Mouse (Mus musculus) heart, embryonic 16.5 days (tissue): ENCODE results near the gene Nfat5. TPM values are rescaled to one million over a fixed set of nuclear protein-coding genes. Genes with fewer than 3 reads are reported as not detected.

Experiments used
- ATAC-seq: fragments of 200-750 bp; cut with Nextera tagmentation; replicated peaks from 2 replicates; pipeline ENCODE4 v1.8.0; 2017; ENCODE audit warnings: moderate number of reproducible peaks; ENCODE audit not compliant: insufficient read depth, low FRiP score; ENCODE audit errors: extremely low read depth
- H3K27ac ChIP-seq: fragments of 300-500 bp; sonication (generic); 2 replicates; pipeline ENCODE4 v1.5.1; 2014; ENCODE audit warnings: mild to moderate bottlenecking, low read length, control low read depth, moderate library complexity
- H3K27me3 ChIP-seq: fragments of 300-500 bp; sonication (generic); 2 replicates; pipeline ENCODE4 v1.6.1; 2014; ENCODE audit warnings: low read length, mixed read lengths; ENCODE audit not compliant: control insufficient read depth, insufficient read depth
- H3K36me3 ChIP-seq: fragments of 300-500 bp; sonication (generic); 2 replicates; pipeline ENCODE4 v1.6.1; 2014; ENCODE audit not compliant: control insufficient read depth, insufficient read depth
- H3K4me1 ChIP-seq: fragments of 300-500 bp; sonication (generic); 2 replicates; pipeline ENCODE4 v1.6.1; 2014; ENCODE audit warnings: low read length, mixed read lengths; ENCODE audit not compliant: control insufficient read depth, insufficient read depth
- H3K4me2 ChIP-seq: fragments of 300-500 bp; sonication (generic); 2 replicates; pipeline ENCODE4 v1.6.1; 2014; ENCODE audit warnings: low read depth, mild to moderate bottlenecking, control low read depth, low read length
- H3K4me3 ChIP-seq: fragments of 300-500 bp; sonication (generic); 2 replicates; pipeline ENCODE4 v1.5.1; 2014; ENCODE audit warnings: mild to moderate bottlenecking, control low read depth, low read length
- H3K9ac ChIP-seq: fragments of 300-500 bp; sonication (generic); 2 replicates; pipeline ENCODE4 v1.6.1; 2014; ENCODE audit warnings: low read length, control low read depth
- H3K9me3 ChIP-seq: fragments of 300-500 bp; sonication (generic); replicated peaks from 2 replicates; pipeline ENCODE4 v1.6.1; 2016; ENCODE audit warnings: low read length; ENCODE audit not compliant: control insufficient read depth
- whole genome bisulfite sequencing: fragments of 180-500 bp; shearing (Covaris S2); extraction: QIAGEN DNeasy Blood & Tissue Kit; methylation state at CpG from one replicate; pipeline ENCODE4 v1.1.7; 2014; 5-methylcytosine and 5-hydroxymethylcytosine counted together
- polyA plus RNA-seq: library from polyadenylated mRNA; unstranded; fragments of >200 nt; fragmentation: Nextera tagmentation; extraction: Ambion mirVana; gene quantifications from 2 replicates; pipeline ENCODE4 v1.2.1, GENCODE M21; 2015

Gene Nfat5
- polyA plus RNA-seq, 1 experiment from 2014 or later = 10.7 TPM

DNA sequence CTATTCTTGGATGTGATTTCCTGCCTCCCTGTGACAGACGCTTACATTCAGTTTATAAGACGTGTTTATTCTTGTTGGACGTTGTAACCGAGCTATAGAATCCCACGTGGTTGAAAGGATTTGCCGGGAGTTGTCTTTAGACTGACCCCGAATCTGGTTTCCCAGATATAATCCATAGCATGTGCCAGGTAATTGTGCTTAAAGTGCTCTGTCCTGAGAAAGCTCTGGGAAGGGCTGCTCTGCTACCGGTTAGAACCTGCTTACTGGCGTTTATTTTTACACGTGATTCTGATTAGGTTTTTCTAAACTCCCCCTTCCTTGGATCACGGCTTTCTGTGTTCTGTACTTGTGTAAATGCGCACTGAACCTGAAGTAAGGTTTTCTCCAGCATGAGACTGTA lies 104.4 kb downstream of the Nfat5 start:
- no peaks in the 10 kb centered on the region for H3K27me3 ChIP-seq

DNA sequence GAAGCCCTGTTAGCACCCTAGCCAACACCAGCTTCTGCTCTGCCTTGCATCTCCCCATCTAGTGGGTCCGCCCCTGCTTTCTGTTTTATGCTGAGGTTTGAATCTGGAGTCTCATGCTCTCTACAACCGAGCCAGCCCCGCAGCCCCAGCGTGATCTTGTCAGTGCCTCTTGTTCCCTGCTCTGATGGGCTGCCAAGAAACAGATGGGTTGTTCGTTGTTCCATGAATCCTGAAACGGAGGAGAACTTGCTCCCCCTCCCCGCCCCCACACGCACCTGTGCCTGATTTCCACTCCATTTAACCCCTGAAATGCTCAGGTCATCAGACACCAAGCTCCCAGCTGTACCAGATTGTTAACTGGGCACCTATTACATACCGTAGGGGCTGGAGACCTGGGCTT lies 106.2 kb downstream of the Nfat5 start:
- Histone ChIP-seq H3K4me3 (no peak overlapping the region), H3K4me1 (peaks cover 10% of the 10 kb centered on the region), H3K4me2 (no peak overlapping the region), H3K9ac (no peak overlapping the region), H3K27me3 (no peaks in the 10 kb centered on the region), H3K36me3 (no peaks in the 10 kb centered on the region), H3K9me3 (no peaks in the 10 kb centered on the region), H3K27ac (no peak overlapping the region)
- ATAC-seq = no peak
- 37% methylated on average over 9 of the region's 9 CpGs for WGBS

More for the DNA sequence above, 104.4 kb downstream of the Nfat5 start:
- Histone ChIP-seq H3K4me2 (no peak overlapping the region), H3K9ac (no peak overlapping the region), H3K4me3 (no peak overlapping the region), H3K27ac (no peak overlapping the region), H3K4me1 (peaks cover 2% of the 10 kb centered on the region), H3K36me3 (no peaks in the 10 kb centered on the region), H3K9me3 (no peaks in the 10 kb centered on the region)
- WGBS = 54% methylated on average over 12 of the region's 12 CpGs
- ATAC-seq = 0 out of 2 replicates have a peak, but pooled peaks have one; percentile 23

- no peak overlapping the region for H3K4me2 ChIP-seq
- no peak overlapping the region for H3K9ac ChIP-seq
- H3K4me3 ChIP-seq = no peak overlapping the region
- H3K36me3 ChIP-seq = no peaks in the 10 kb centered on the region
- 78% methylated on average over 5 of the region's 5 CpGs for WGBS
- no peaks in the 10 kb centered on the region for H3K27me3 ChIP-seq
- ATAC-seq = no peak
- H3K4me1 ChIP-seq = peaks cover 10% of the 10 kb centered on the region
- no peak overlapping the region for H3K27ac ChIP-seq
- H3K9me3 ChIP-seq = no peaks in the 10 kb centered on the region
Observed at GRCm38 (mm10) chr8:107401866-107402265, 108.6 kb downstream of the Nfat5 start.

GRCm38 (mm10) chr8:107403038-107403781 lies 109.9 kb downstream of the Nfat5 start, which contains the start of gene Nqo1:
TSS of gene Nqo1 (minus strand) at chr8:107403206.
- Histone ChIP-seq H3K4me2 (peak within 1 kb of the TSS; percentile 77), H3K4me3 (peak within 1 kb of the TSS; percentile 55), H3K36me3 (no peaks in the 10 kb centered on the region), H3K9ac (peak within 1 kb of the TSS; percentile 58), H3K4me1 (peaks cover 10% of the 10 kb centered on the region), H3K27ac (peak within 1 kb of the TSS; percentile 43), H3K27me3 (no peaks in the 10 kb centered on the region), H3K9me3 (no peaks in the 10 kb centered on the region)
- peak; percentile 95 for ATAC-seq
- 14% methylated on average over 22 of the region's 22 CpGs for WGBS

DNA sequence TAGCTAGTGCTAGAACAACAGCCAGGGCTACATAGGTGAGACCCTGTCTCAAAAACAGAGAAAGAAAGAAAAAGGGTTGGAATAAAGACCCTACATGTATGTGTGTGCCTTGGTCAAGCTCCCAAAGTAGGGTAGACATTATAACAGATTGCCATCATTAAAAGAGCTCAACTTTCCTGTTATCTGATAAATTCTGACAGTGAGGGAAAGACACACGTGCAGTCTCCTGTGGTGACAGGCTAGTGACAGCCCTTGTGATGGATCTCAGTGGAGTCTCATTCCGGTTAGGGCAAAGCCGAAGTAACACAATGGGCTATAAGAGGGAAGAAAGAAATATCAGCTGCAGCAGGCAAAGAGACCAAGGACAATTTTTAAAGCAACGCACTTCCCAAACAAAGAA lies 110.8 kb downstream of the Nfat5 start:
- Histone ChIP-seq H3K4me1 (peaks cover 10% of the 10 kb centered on the region), H3K27me3 (no peaks in the 10 kb centered on the region), H3K36me3 (0 out of 2 replicates have a peak, but pooled peaks cover 2% of the 10 kb centered on the region), H3K9ac (no peak overlapping the region), H3K27ac (no peak overlapping the region), H3K4me3 (no peak overlapping the region), H3K9me3 (no peaks in the 10 kb centered on the region), H3K4me2 (no peak overlapping the region)
- WGBS = 52% methylated on average over 4 of the region's 4 CpGs
- no peak for ATAC-seq

- peaks cover 10% of the 10 kb centered on the region for H3K4me1 ChIP-seq
- H3K9ac ChIP-seq = no peak overlapping the region
- no peak overlapping the region for H3K27ac ChIP-seq
- no peak overlapping the region for H3K4me2 ChIP-seq
- 56% methylated on average over 3 of the region's 3 CpGs for WGBS
- H3K9me3 ChIP-seq = no peaks in the 10 kb centered on the region
- H3K27me3 ChIP-seq = no peaks in the 10 kb centered on the region
- peaks cover 16% of the 10 kb centered on the region for H3K36me3 ChIP-seq
- no peak overlapping the region for H3K4me3 ChIP-seq
- no peak for ATAC-seq
Observed at GRCm38 (mm10) chr8:107405935-107406334, 112.7 kb downstream of the Nfat5 start.

- no peaks in the 10 kb centered on the region for H3K4me1 ChIP-seq
Observed at GRCm38 (mm10) chr8:107411391-107411790, 118.1 kb downstream of the Nfat5 start.

DNA sequence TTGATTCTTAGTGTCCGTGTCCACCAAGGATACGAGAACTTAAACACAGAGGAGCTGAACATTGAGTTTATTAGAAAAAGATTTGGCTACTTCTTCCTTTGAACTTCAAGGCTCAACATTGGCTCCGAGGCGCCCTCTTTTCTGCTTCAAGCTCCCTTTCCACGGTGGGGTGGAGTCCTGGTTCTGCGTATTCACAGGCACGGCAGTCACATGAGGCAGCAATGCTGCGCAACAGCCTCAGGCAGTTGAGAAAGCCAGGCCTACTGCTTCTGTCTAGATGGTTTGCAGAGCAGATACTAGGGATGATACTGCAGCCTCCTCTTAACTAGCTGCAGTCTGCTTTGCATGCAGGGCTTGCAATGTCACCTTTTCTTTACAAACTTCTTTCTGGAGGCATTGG lies 119.3 kb downstream of the Nfat5 start:
- H3K27me3 ChIP-seq = no peaks in the 10 kb centered on the region
- ATAC-seq = no peak
- 85% methylated on average over 8 of the region's 8 CpGs for whole genome bisulfite sequencing
- H3K9me3 ChIP-seq = no peaks in the 10 kb centered on the region
- no peak overlapping the region for H3K9ac ChIP-seq
- peaks cover 63% of the 10 kb centered on the region for H3K36me3 ChIP-seq
- H3K27ac ChIP-seq = no peak overlapping the region
- H3K4me2 ChIP-seq = no peak overlapping the region
- H3K4me1 ChIP-seq = no peaks in the 10 kb centered on the region
- no peak overlapping the region for H3K4me3 ChIP-seq

More at GRCm38 (mm10) chr8:107411391-107411790, 118.1 kb downstream of the Nfat5 start:
- H3K4me2 ChIP-seq = no peak overlapping the region
- H3K27me3 ChIP-seq = no peaks in the 10 kb centered on the region
- H3K9ac ChIP-seq = no peak overlapping the region
- H3K27ac ChIP-seq = no peak overlapping the region
- WGBS = 52% methylated on average over 4 of the region's 4 CpGs
- ATAC-seq = no peak
- H3K9me3 ChIP-seq = no peaks in the 10 kb centered on the region
- no peak overlapping the region for H3K4me3 ChIP-seq
- H3K36me3 ChIP-seq = peaks cover 58% of the 10 kb centered on the region

GRCm38 (mm10) chr8:107413881-107414280 lies 120.6 kb downstream of the Nfat5 start:
- Histone ChIP-seq H3K9ac (no peak overlapping the region), H3K4me1 (no peaks in the 10 kb centered on the region), H3K9me3 (no peaks in the 10 kb centered on the region), H3K27me3 (no peaks in the 10 kb centered on the region), H3K4me3 (no peak overlapping the region), H3K36me3 (peaks cover 70% of the 10 kb centered on the region), H3K4me2 (no peak overlapping the region), H3K27ac (no peak overlapping the region)
- WGBS = 88% methylated on average over 10 of the region's 10 CpGs
- ATAC-seq = no peak
